Mouse (Mus musculus) CH12F3 (cell line): ENCODE results near the gene Arid3c.
"Not testable (repeated sequence)": the region's sequence is repeated elsewhere in the genome, so short reads cannot be mapped to it uniquely, and the experiment has no call there.

ENCODE experiments used
- in situ Hi-C: fragments of 300-500 bp; cut with MboI; formaldehyde crosslinking; loops from 2 replicates; pipeline ENCODE4 v1.14.3; 2020; ENCODE audit warnings: low sequenced_read_pairs

Gene Arid3c

DNA sequence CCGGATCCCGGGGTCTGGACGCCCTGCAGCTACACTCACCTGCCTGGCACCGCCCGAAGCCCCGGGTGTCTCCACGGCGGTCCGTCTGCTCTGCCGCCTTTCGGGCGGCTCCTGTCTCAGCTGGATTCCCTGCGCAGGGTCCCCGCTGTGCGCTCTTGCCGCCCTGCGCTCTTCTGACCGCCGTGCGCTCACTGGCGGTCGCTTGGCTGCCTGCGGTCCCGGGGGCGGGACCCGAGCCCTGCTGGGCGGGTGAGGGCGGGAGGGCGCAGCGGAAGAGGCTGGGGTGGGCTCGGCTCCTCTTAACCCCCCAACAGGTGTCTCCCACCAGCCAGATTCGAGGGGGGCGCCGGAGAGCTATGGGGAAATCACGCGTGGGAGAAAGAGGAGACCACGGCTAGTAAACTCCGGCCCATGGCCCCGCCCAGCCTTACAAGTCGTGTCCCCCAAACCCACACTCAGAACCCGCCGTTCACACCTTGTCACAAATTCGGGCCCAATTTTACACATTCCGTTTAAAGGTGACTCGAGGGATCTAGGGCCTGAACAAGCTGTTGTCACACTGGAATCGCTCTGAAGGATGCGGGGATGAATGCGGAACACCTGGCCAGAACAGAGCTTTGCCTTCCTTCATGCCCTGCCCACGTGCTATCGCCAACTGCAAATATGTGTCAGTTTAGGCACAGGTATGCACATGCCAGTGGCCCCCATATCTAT is at the start of gene Arid3c:
Gene Arid3c, minus strand, starts transcription at position 91 of the 714 bp plus-strand sequence.
- in situ Hi-C loops: no loop called here

DNA sequence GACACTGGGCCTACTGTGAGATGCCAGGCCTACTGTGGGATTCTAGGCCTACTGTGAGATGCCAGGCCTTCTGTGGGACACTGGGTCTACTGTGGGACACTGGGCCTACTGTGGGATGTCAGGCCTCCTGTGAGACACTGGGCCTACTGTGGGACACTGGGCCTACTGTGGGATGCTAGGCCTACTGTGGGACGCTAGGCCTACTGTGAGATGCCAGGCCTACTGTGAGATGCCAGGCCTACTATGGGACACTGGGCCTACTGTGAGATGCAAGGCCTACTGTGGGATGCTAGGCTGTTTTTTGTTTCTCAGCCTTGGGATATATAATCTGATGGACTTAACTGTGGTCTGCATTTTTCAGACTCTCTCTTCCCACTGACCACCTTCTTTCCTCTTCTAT is 44.9 kb upstream of the Arid3c start:
- in situ Hi-C loops: not testable (repeated sequence)

DNA sequence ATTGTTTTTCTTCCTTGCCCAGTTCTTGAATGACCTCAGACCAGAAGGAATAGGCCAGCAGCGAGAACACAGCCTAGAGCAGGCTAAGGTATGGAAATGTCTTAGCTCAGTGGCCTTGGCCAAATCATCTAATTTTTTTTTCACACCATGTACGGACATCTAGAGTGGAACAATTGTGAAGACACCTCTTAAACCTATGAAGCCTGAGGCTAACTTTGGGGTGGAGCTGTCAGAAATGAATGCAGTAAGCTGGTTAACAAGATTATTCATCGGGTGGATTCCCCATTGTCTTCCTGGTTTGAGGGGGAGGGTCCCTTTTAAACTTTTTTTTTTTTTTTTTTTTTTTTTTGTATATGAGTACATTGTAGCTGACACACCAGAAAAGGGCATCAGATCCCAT is 43.6 kb upstream of the Arid3c start:
- in situ Hi-C loops: not testable (repeated sequence)

- in situ Hi-C loops: not testable (repeated sequence)
These were observed 43.1 kb upstream of the Arid3c start, which contains the start of gene Ccl27a for GRCm38 (mm10) chr4:41774002-41774401. TSS of gene Ccl27a (minus strand) at chr4:41774247.

DNA sequence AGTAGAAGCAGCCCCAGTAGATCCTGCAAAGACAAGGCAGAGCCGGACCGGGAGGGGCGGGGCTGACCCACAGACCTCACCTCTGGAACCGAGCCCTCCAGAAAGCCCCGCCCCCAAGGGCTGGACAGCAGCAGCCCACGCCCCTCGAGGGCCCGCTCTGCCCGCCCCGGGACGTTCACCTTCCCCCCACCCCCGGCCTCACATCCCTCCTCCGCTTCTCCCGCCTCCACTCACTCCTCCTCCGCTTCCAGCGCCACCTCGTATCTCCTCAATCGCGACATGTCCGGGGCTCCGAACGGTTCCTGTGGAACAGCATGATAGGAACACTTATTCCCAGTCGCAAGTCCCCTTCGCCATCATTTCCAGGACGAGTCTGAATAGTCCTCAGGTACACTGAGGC is 42.6 kb upstream of the Arid3c start:
- in situ Hi-C loops: not testable (repeated sequence)

DNA sequence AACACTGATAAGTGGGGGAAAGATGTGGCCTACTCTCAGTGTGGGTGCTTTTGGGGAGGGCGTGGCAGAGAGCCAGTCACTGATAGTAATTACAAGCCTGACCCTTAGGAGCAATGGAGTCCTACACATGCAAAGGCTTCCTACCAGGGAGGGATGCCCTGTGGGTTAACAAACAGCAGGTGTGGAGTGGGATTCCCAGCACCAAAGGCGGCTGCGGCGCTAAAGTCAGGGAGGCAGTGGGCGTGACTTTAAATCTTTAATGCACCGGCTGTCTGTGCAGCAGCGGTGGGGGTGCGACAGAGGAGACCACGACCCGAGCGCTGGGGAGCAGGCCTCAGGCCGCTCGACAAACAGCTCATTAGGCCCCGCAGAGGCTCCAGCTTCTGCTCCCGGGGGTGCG is 42.0 kb upstream of the Arid3c start:
- in situ Hi-C loops: not testable (repeated sequence)

DNA sequence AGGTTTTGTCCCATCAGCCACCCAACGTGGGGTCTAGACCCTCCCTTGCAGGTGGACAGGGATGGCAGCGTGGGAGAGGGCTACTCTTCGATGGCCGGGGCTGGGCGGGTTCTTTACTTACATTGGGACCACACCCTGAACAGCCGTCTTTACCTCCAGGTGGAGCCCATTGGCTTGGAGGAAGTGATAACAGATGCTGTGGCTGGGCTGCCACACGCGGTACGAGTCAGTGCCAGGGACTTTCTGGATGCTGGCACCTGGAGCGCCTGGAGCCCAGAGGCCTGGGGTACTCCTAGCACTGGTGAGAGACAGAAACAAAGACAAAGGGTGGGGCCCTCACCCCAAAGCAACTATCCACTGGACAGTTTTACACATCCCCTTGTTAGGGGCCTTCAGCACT is 36.4 kb upstream of the Arid3c start:
- in situ Hi-C loops: not testable (repeated sequence)

DNA sequence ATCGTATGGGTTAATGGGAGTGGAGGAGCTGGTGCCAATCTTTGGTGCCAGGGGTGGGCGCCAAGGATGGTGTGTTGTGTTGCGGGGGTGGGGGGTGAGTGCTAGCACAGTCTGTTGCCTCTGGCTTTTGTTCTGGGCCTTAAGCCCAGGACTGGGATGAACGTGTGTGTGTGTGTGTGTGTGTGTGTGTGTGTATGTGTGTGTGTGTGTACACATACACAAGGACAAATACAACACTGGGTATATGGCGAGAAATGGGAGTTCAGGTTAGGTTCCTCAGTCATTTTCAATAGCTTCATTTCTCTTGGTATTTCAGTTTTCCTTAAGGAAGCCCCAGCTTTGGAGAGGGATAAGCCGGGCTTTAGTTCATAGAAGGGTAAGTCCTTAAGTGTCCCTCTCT is 32.2 kb upstream of the Arid3c start:
- in situ Hi-C loops: not testable (repeated sequence)

DNA sequence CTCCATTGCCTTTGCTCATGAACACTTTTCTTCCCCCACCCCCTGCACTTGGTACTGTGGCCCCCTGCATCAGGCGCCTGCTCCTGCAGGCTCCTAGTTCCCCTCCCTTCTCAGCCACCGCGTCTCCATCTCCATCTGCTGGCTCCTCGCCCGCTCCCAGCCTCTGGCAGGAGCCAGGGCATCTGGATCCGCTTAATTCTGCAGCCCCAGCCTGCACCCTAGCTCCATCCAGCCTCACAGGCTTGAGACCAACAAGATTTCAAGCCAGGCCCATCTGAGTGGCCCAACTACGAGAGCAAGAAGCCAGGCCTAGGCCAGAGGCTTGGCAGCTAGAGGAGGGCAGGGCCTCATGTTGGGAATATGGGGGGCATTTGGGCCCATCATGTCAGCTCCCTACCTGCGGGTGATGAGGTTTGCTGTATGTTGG is 31.8 kb upstream of the Arid3c start:
- in situ Hi-C loops: not testable (repeated sequence)

GRCm38 (mm10) chr4:41762099-41762687 is 31.3 kb upstream of the Arid3c start:
- in situ Hi-C loops: no loop called here

DNA sequence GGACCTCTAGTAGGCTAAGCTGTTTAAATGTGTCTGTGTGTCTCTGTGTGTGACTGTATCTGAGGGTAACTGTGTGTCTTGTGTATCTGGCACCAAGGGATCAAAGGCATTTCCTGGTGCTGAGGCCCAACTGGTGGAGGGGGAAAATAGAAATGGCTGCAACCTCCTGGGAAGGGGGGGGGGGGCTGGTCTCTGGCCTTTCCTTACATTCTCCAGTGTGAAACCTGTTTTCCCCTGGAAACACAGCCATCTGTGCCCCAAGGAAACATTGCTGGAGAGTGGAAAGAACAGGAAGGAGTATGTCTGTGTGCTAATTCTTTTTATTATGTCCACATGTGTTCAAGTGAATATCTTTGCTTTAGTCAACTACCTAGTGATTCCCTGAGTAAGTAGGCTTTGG is 30.7 kb upstream of the Arid3c start:
- in situ Hi-C loops: no loop called here

DNA sequence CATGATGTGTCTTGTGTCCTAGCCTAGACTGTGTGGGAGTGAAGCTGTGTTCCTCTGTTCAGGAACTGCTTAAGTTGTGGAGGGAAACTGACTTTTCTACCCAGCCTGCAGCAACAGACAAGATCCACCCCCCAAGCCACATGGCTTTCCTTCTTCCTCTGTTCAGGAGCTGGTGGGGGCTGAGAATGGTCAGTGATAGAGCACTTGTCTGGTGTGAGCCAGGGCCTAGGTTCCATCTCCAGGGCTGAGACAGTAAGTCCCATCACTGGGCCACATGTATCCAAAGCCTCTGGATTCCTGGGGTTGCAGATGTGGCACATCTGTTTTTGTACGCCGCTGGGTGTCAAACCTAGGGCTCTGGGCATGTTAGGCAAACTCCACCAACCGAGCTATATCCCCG is 30.0 kb upstream of the Arid3c start:
- in situ Hi-C loops: no loop called here

DNA sequence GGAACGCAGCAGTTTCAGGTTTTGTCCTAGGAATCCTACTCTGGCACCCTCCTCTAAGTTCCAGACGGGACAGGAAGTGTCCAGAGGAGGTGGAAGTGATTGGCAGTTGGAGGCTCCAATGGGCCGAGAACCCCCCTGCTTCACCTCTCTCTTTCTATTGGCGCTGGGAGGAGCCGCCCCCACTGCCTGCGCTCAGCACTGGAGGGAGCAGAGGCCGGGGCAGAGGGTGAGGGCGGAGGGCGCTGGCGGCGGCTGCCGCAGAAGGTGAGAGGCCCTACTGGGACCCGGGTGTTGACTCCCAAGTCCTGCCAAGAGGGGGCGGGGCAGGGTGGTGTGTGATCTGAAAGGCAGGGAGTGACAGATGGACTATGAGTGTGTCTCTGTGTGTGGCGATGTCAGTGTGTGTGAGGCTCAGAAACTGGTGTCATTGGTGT is 29.4 kb upstream of the Arid3c start:
- in situ Hi-C loops: no loop called here

GRCm38 (mm10) chr4:41759656-41760287 is 28.8 kb upstream of the Arid3c start:
- in situ Hi-C loops: no loop called here

GRCm38 (mm10) chr4:41759206-41759605 is 28.3 kb upstream of the Arid3c start:
- in situ Hi-C loops: no loop called here

DNA sequence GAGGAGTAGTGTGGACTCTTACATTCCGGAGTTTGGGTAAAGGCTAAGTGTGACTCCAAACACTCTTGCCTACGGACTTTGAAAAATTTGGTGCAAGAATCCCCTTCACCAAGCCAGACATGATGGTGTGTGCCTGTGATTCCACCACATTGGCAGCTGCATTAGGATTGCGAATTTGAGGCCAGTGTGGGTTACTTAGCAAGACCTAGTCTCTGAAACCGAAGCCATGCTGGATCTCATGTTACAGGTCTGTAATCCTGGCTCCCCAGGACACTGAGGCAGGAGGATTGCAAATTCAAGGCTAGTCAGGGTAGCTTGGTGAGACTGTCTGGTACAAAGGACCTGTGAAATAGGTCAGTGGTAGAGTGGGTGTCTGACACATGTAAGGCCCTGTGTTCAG is 27.8 kb upstream of the Arid3c start:
- in situ Hi-C loops: no loop called here

DNA sequence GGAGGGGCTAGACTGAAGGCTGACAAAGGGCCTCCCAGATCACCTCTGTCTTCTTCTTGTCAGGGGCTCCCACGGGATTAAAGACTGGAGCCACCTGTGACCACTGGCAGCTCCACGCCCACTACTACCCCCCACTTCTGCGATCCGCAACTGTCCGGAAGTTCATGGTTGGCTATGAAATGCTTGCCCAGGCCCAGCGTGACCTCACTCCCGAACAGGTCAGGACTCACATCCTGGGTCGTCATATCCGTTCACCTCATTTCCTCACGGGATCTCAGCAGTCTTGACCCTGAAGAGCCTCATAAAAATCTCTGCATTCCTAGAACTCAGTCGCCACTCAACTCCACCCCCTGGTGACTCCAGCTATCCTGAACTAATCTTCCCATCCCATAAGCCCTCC is 27.1 kb upstream of the Arid3c start:
- in situ Hi-C loops: no loop called here

- in situ Hi-C loops: no loop called here
These were observed 26.4 kb upstream of the Arid3c start for GRCm38 (mm10) chr4:41757321-41757720.

DNA sequence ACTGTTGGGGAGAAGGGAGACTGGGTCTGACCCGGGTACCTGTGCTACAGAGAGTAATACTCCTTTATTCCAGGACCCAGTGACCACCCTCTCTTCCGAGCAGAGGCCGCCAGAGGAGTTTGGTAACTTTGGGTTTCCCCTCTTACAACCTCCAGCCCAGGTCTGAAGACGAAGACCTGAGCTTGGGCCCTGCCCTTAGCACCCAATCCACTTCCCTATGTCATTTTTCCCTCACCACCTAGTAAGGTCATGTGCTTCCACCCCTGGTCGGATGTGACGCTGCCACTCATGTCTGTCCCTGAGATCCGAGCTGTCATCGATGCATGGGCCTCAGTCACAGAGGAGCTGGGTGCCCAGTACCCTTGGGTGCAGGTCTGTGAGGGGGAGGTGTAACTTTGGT is 25.5 kb upstream of the Arid3c start:
- in situ Hi-C loops: no loop called here

GRCm38 (mm10) chr4:41755338-41756305 is 24.7 kb upstream of the Arid3c start, which contains the start of gene Sigmar1:
TSS of gene Sigmar1 (minus strand) at chr4:41756157.
- in situ Hi-C loops: no loop called here

DNA sequence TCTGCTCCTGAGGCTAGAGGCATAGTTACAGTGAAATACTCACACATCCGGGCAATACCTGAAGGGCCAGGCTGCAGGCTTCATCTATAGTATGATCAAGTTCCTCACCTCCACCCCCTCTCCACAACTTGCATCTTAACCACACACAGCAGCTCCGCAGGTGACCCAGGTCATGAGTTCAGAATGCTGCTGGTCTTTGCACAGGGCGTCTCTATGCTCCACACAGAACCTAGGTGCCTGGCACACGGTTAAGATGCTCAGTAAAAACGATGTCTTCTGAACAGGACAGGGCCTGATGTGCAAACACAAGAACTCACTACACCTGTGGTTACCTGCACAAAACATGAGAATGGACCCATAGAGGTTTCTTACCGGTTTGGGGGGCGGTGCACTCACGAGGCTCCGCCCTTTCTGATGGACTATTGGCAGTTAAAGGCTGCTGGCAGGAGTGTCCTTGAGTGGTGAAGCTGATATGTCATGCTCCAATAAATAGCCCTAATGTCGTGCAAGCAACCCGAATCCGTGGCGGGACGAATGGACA is 23.9 kb upstream of the Arid3c start, which contains the start of gene Galt:
Gene Galt, plus strand, starts transcription at position 432 of the 541 bp plus-strand sequence.
- in situ Hi-C loops: no loop called here
